ENCODE assay signal across 10 mouse cellular contexts in the genomic region with DNA sequence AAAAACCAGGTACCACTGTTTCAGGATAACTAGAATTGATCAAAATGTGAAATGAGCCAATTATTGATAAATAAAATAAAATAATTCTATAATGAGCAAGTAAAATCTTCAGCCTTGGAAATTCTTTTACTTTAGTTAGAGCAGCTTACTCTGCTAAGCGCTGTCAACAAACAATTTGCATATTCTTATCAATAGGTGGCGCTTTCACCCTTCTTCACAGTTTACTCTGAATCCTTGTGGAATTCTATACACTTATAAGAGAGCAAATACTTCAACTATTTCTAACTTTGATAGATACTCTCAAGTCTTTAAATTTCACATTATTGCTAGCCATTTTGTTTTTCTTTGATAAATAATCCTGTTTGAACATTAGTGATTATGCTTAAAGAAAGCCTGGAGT.
DNase-seq lines count a peak whose midpoint lies in the region; ATAC-seq and TF ChIP-seq lines count a peak whose summit lies in the region.
"Had no signal": no experiment of that assay in that cellular context is flagged by ENCODE, and none has a peak within 500 bp of the region (broad histone marks: within the 10 kb centered on the region; RNA-seq: fewer than 3 reads in every experiment).

No protein-coding gene starts in this region.

- H3K4me3 ChIP-seq in heart, embryonic 11.5 days (ENCODE audit: low read depth, low read length), result no peak overlapping the region
- no peak overlapping the region for H3K4me3 ChIP-seq in lung, embryonic 14.5 days (ENCODE audit: low read depth, low read length)
- no peak overlapping the region for H3K4me3 ChIP-seq in forebrain, postnatal 0 days (ENCODE audit: low read depth, low read length)
- H3K4me3 ChIP-seq in stomach, postnatal 0 days (ENCODE audit: low read depth, low read length), result no peak overlapping the region

- H3K9me3 ChIP-seq in heart, embryonic 11.5 days (replicated peaks; ENCODE audit: control insufficient read depth, low read length), result no peaks in the 10 kb centered on the region
- H3K9me3 ChIP-seq in lung, embryonic 14.5 days (ENCODE audit: low read depth, low read length), result no peaks in the 10 kb centered on the region
- no peaks in the 10 kb centered on the region for H3K9me3 ChIP-seq in forebrain, postnatal 0 days (ENCODE audit: low read length)
- H3K9me3 ChIP-seq in stomach, postnatal 0 days (ENCODE audit: control insufficient read depth, low read length), result no peaks in the 10 kb centered on the region

- H3K4me1 ChIP-seq in heart, embryonic 11.5 days (ENCODE audit: control insufficient read depth, insufficient read depth, low read length), result no peaks in the 10 kb centered on the region
- H3K4me1 ChIP-seq in lung, embryonic 14.5 days (ENCODE audit: insufficient read depth), result no peaks in the 10 kb centered on the region
- H3K4me1 ChIP-seq in forebrain, postnatal 0 days (ENCODE audit: insufficient read depth), result no peaks in the 10 kb centered on the region
- no peaks in the 10 kb centered on the region for H3K4me1 ChIP-seq in stomach, postnatal 0 days (replicated peaks; ENCODE audit: control insufficient read depth, insufficient read depth)

- TF ChIP-seq CTCF in lung, embryonic 14.5 days (IDR thresholded peaks at IDR 0.05; ENCODE audit: low read depth), result peak; percentile 62
- peak; percentile 71 for TF ChIP-seq CTCF in forebrain, postnatal 0 days (IDR thresholded peaks at IDR 0.05; ENCODE audit: low read depth)
- TF ChIP-seq CTCF in stomach, postnatal 0 days (IDR thresholded peaks at IDR 0.05; ENCODE audit: low read depth), result peak; percentile 73

- H3K27ac ChIP-seq in heart, embryonic 11.5 days (ENCODE audit: low read depth, low read length), result no peak overlapping the region
- H3K27ac ChIP-seq in lung, embryonic 14.5 days (ENCODE audit: low read depth), result no peak overlapping the region
- H3K27ac ChIP-seq in forebrain, postnatal 0 days (ENCODE audit: low read depth, low read length), result no peak overlapping the region
- no peak overlapping the region for H3K27ac ChIP-seq in stomach, postnatal 0 days (replicated peaks)

- DNase-seq in heart, adult 11 months, result no peak
- DNase-seq in lung, embryonic 14.5 days, result peak; percentile 88
- no peak for DNase-seq in lung, postnatal 14 days
- peak; percentile 68 for DNase-seq in forebrain, postnatal 0 days
- DNase-seq in stomach, postnatal 0 days (ENCODE audit: low spot score), result no peak
- no peak for DNase-seq in frontal cortex, postnatal 14 days (ENCODE audit: low spot score in 2 of 2)
- no peak for DNase-seq in frontal cortex, postnatal 25 days (ENCODE audit: low spot score in 2 of 2)
- DNase-seq: layer of hippocampus, postnatal 36 days had no signal

- H3K27me3 ChIP-seq in heart, embryonic 11.5 days (ENCODE audit: control insufficient read depth, insufficient read depth, low read length), result no peaks in the 10 kb centered on the region
- H3K27me3 ChIP-seq in lung, embryonic 14.5 days (ENCODE audit: insufficient read depth, low read length), result no peaks in the 10 kb centered on the region
- H3K27me3 ChIP-seq in forebrain, postnatal 0 days (ENCODE audit: insufficient read depth, low read length), result no peaks in the 10 kb centered on the region; the same call in 1 of the 2 replicates
- H3K27me3 ChIP-seq in stomach, postnatal 0 days (ENCODE audit: control insufficient read depth, insufficient read depth, low read length), result no peaks in the 10 kb centered on the region

- H3K4me2 ChIP-seq in heart, embryonic 11.5 days, result no peak overlapping the region
- no peak overlapping the region for H3K4me2 ChIP-seq in lung, embryonic 14.5 days
- H3K4me2 ChIP-seq in forebrain, postnatal 0 days (ENCODE audit: low read depth), result no peak overlapping the region
- H3K4me2 ChIP-seq in stomach, postnatal 0 days (replicated peaks; ENCODE audit: low read depth), result no peak overlapping the region

- no peaks in the 10 kb centered on the region for H3K36me3 ChIP-seq in heart, embryonic 11.5 days (ENCODE audit: control insufficient read depth, insufficient read depth, low read length)
- H3K36me3 ChIP-seq in lung, embryonic 14.5 days (ENCODE audit: insufficient read depth), result no peaks in the 10 kb centered on the region
- no peaks in the 10 kb centered on the region for H3K36me3 ChIP-seq in forebrain, postnatal 0 days (ENCODE audit: insufficient read depth)
- no peaks in the 10 kb centered on the region for H3K36me3 ChIP-seq in stomach, postnatal 0 days (ENCODE audit: control insufficient read depth, insufficient read depth, low read length)
- H3K36me3 ChIP-seq: G1E had no signal

- 16% methylated on average over 2 of the region's 2 CpGs for WGBS in heart, embryonic 11.5 days (ENCODE audit: insufficient replicate concordance)
- 6% methylated on average over 2 of the region's 2 CpGs for WGBS in lung, embryonic 14.5 days
- WGBS in forebrain, postnatal 0 days, result 5% methylated on average over 2 of the region's 2 CpGs
- WGBS in stomach, postnatal 0 days, result 8% methylated on average over 2 of the region's 2 CpGs

- ATAC-seq in heart, embryonic 11.5 days (replicated peaks; ENCODE audit: insufficient number of reproducible peaks, low FRiP score, low TSS enrichment), result 0 out of 2 replicates have a peak, but pooled peaks have one; percentile 61
- peak; percentile 74; the same call in 1 of the 2 replicates for ATAC-seq in lung, embryonic 14.5 days (ENCODE audit: insufficient read depth)
- ATAC-seq in forebrain, postnatal 0 days, result peak; percentile 77; the same call in 1 of the 2 replicates
- no peak for ATAC-seq in stomach, postnatal 0 days (ENCODE audit: low FRiP score, low TSS enrichment)

- H3K9ac ChIP-seq in heart, embryonic 11.5 days (ENCODE audit: low read depth, low read length), result no peak overlapping the region
- no peak overlapping the region for H3K9ac ChIP-seq in lung, embryonic 14.5 days
- H3K9ac ChIP-seq in forebrain, postnatal 0 days, result no peak overlapping the region
- H3K9ac ChIP-seq in stomach, postnatal 0 days (ENCODE audit: low read length), result no peak overlapping the region

- TF ChIP-seq EP300 in stomach, postnatal 0 days (optimal IDR thresholded peaks at IDR 0.05), result no peak

Comparison
In these comparisons a context has a peak if more than half of its experiments do, and no peak if none do; other contexts are left out.
1. DNase-seq: peak in lung, embryonic 14.5 days (single experiment) and forebrain, postnatal 0 days (single experiment); none in heart, adult 11 months (single experiment), lung, postnatal 14 days (single experiment), stomach, postnatal 0 days (single experiment), frontal cortex, postnatal 14 days (0 of 2) and frontal cortex, postnatal 25 days (0 of 2).
2. Peak in every context shown above with its lines, with median percentiles within 50 percentile points of each other: CTCF ChIP-seq.